Mouse (Mus musculus) small intestine, adult 2 months (tissue): ENCODE data around the gene Prrg4. TPM values are rescaled to one million over a fixed set of nuclear protein-coding genes. Genes with fewer than 3 reads are reported as not detected.
"Not testable (repeated sequence)": the region's sequence is repeated elsewhere in the genome, so short reads cannot be mapped to it uniquely, and the experiment has no call there.

Experiments used
- H3K27ac ChIP-seq: fragments of 200-500 bp; 2 replicates; pipeline ENCODE4 v1.5.1; 2012; ENCODE audit warnings: low read depth, low read length, control low read depth, inconsistent platforms; ENCODE audit not compliant: insufficient read depth
- H3K27me3 ChIP-seq: fragments of 200-500 bp; 2 replicates; pipeline ENCODE4 v1.6.1; 2012; ENCODE audit warnings: mild to moderate bottlenecking, moderate library complexity, low read length, inconsistent platforms; ENCODE audit not compliant: control insufficient read depth, insufficient read depth
- H3K36me3 ChIP-seq: fragments of 200-500 bp; 2 replicates; pipeline ENCODE4 v1.6.1; 2012; ENCODE audit warnings: mild to moderate bottlenecking, low read length, control low read depth, inconsistent platforms; ENCODE audit not compliant: control insufficient read depth, insufficient read depth
- H3K4me1 ChIP-seq: fragments of 200-500 bp; 2 replicates; pipeline ENCODE4 v1.6.1; 2012; ENCODE audit warnings: low read length, inconsistent platforms, mixed read lengths; ENCODE audit not compliant: control insufficient read depth, insufficient read depth, insufficient read length
- H3K4me3 ChIP-seq: fragments of 200-500 bp; 2 replicates; pipeline ENCODE4 v1.5.1; 2012; ENCODE audit warnings: low read depth, mild to moderate bottlenecking, control low read depth, inconsistent platforms, low read length, moderate library complexity
- CTCF ChIP-seq: fragments of 200-500 bp; IDR thresholded peaks from 2 replicates; pipeline ENCODE4 v1.5.1; 2012; ENCODE audit warnings: low read depth, mild to moderate bottlenecking, control low read depth, inconsistent platforms, low read length, moderate library complexity, mixed read lengths; ENCODE audit not compliant: insufficient replicate concordance, insufficient read length; ENCODE audit errors: extremely low read depth
- POLR2A ChIP-seq: fragments of 200-500 bp; IDR thresholded peaks from 2 replicates; pipeline ENCODE4 v1.6.1; 2012; ENCODE audit warnings: low read depth, mild to moderate bottlenecking, control low read depth, inconsistent platforms, low read length, moderate library complexity
- WGBS: fragments of 180-500 bp; shearing (Covaris S2); methylation state at CpG from one replicate; pipeline ENCODE4 v1.1.7; 2018; 5-methylcytosine and 5-hydroxymethylcytosine counted together
- polyA plus RNA-seq: library from polyadenylated mRNA; depleted of rRNA; stranded (reverse); fragments of >200 nt; gene quantifications from 2 replicates; pipeline ENCODE4 v1.2.3, GENCODE M21; 2012; rRNA removed

Gene Prrg4
- polyA plus RNA-seq = 0.33 and 0.42 TPM in 2 replicates

DNA sequence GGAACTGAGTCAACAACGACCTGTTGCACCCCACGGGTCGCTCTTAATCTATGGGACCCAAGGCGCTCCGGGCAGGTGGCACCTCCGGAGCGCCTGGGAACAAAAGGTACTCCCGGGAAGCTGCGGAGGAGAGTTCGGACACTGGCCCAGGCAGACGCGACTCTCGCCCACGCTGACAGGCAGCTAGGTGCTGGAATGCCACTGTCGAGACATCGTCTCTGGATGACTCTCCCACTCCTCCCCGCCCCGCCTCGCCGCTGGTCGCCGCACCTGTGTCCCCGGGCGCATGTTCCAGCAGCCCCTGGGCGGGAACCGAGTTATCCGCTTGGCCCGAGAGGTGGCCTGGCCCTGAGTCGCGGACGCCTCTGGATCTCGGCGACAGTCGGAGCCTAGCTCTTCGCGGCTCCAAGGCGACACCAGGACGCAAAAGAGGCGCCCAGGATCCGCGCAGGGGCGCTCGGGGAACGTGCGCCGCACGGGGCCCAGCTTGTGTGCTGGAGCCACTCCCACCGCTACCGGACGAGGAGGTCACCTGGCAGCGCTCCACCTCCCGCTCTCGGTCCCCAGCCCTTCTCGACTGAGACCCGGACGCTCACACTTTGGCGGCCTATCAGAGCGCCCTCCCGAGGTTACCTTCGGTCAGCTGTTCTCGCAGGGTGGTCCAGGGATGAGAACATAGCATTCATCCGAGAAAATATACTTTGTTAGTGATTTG, at the start of gene Prrg4:
Prrg4 (minus strand) TSS at position 601 of the 715 bp plus-strand sequence.
- Histone ChIP-seq H3K27ac (no peak within 1 kb of the TSS), H3K27me3 (no peaks in the 10 kb centered on the region), H3K4me1 (no peaks in the 10 kb centered on the region; the same call in 1 of the 2 replicates), H3K4me3 (peak within 1 kb of the TSS; percentile 62), H3K36me3 (no peaks in the 10 kb centered on the region)
- WGBS = under 1% methylated on average over 62 of the region's 62 CpGs
- TF ChIP-seq POLR2A (no peak), CTCF (no peak)

DNA sequence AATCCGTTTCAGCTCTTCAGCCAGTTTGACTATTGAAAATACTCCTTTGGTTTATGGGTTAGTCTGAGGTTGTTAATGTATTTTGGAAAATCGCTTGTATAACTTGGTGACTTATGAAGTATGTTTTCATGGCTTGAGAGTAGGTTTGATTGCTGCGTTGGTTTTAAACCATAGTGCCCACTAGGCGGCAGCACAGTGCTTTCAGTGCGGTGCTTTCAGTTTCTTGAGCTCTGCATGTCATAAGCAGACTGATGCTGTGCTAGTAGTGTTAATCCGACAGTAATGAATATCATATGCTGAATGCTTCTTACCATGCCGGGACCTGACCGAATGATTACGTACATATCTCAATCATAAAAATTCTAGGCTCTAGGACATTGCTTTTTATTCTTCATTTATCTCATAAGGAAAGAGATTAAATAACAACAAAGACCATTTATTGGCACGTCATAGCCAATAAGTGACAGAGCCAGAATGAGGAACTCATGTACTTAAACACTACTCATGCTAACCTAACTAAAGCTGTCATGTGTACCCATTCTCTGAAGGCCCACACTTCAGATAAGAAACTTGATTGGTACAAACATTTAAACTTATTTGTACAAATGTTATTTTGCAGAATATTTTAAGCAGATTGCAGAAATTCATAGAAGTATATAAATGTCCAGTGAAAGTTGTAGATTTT, 38.3 kb upstream of the Prrg4 start:
- no peak for TF ChIP-seq POLR2A
- peak; percentile 72; the same call in 1 of the 2 replicates for TF ChIP-seq CTCF
- WGBS = 11% methylated on average over 10 of the region's 10 CpGs
- Histone ChIP-seq H3K27me3 (no peaks in the 10 kb centered on the region), H3K4me1 (no peaks in the 10 kb centered on the region), H3K27ac (no peak overlapping the region), H3K36me3 (no peaks in the 10 kb centered on the region), H3K4me3 (no peak overlapping the region)

DNA sequence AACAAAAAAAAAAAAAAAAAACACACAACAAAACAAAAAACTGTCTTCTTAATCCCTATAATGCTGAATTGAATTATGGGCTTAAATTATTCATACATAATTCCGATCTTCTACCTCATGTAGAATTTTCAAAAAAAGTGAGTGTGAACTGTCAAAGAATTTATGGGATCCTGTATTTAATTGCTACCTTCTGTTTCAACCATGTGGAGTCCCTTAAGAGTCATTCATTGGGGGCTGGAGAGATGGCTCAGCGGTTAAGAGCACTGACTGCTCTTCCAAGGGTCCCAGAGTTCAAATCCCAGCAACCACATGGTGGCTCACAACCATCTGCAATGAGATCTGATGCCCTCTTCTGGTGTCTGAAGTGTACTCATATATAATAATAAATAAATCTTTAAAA, 37.7 kb upstream of the Prrg4 start:
- H3K4me1 ChIP-seq, H3K36me3 ChIP-seq, H3K4me3 ChIP-seq, H3K27me3 ChIP-seq, H3K27ac ChIP-seq: not testable (repeated sequence)
- WGBS = 65% methylated on average over 2 of the region's 2 CpGs

DNA sequence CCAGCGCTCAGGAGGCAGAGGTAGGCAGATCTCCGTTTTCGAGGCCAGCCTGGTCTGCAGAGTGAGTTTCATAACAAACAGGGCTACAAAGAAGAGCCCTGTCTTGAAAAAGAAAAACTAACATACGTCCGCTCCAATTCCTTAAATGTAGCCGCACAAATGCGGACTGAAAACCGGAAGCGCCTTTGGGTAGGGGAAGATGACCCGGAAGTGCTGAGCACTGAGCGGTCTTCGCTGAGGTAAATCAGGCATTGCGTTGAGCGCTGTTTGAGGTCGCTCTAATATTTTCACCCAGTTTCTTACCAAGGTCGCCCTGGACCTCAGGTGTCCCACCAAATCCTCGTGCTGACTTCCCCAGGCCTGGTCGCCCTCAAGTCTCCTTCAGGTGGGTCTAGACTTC, 36.4 kb upstream of the Prrg4 start:
- no peaks in the 10 kb centered on the region for H3K4me1 ChIP-seq
- no peak for TF ChIP-seq POLR2A
- TF ChIP-seq CTCF = no peak
- H3K4me3 ChIP-seq = no peak overlapping the region
- no peaks in the 10 kb centered on the region for H3K27me3 ChIP-seq
- H3K27ac ChIP-seq = no peak overlapping the region
- no peaks in the 10 kb centered on the region for H3K36me3 ChIP-seq
- 90% methylated on average over 18 of the region's 18 CpGs for WGBS

DNA sequence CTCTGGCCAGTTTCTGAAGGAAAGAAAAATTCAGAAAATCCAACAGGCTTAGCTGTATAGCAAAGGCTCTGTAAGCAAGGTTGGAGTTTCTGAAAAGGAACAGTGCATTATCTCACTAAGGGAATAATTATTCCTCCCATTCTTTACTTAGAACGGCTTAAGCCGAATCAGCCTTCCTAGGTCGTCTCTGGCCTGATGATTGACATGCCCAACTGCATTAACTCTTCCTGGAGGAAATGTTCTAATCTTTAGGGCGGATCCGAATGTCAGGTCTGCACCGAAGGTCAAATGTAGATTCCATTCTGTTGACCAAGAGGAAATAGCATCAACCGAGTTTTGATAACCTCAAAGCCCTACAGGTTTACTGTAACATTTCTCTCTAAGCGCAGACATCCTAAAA, 29.1 kb upstream of the Prrg4 start:
- H3K27me3 ChIP-seq = no peaks in the 10 kb centered on the region
- WGBS = 71% methylated on average over 8 of the region's 8 CpGs
- no peak for TF ChIP-seq CTCF
- TF ChIP-seq POLR2A = no peak
- no peak overlapping the region for H3K27ac ChIP-seq
- H3K36me3 ChIP-seq = no peaks in the 10 kb centered on the region
- no peak overlapping the region for H3K4me3 ChIP-seq
- no peaks in the 10 kb centered on the region for H3K4me1 ChIP-seq

DNA sequence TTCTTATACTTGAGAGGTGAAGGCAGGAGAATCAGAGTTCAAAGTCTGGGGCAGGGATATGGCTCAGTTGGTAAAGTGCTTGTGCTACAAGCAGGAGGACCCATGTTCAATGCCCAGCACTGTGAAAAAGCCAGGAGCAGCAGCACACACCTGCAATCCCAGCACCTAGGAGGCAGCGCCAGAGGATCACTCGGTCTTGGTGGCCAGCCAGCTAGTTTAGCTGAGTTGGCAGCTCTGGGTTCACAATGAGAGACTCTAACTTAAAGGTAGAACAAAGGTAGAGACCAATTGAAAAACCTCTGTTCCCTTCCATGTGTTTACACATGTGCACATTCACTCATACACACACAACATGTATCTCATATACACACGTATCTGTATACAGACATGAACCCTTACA, 19.4 kb upstream of the Prrg4 start:
- Histone ChIP-seq H3K4me1 (no peaks in the 10 kb centered on the region), H3K36me3 (no peaks in the 10 kb centered on the region), H3K4me3 (no peak overlapping the region), H3K27me3 (no peaks in the 10 kb centered on the region), H3K27ac (no peak overlapping the region)
- WGBS = 58% methylated on average over 3 of the region's 3 CpGs
- TF ChIP-seq POLR2A (no peak), CTCF (no peak)

DNA sequence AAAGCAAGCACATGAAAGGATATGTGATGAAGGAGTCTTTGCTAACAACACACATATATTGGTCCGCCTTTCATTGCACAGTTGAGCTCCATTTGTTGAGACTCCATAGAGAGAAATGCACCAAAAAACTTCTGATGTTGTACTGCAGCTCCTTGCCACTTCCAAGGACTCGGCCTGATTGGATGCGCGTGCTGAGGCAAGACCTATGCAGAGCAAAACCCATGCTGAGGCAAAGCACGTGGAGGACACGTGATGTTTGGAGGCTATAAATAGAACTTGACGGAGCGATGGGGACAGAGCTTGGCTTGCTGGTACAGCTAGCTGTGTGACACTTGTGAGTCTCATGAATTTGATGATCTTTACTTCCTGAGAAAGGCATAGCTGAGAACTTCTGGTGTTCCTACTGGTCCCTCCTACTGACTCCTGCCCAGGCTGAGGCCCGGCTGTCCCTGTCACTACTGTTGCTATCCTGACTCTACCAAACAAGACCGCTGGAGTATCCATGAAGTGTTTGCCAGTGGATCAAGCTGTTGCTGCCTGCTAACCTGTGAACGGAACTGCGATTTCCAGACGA, 17.7 kb upstream of the Prrg4 start, which contains the start of gene Ccdc73:
Ccdc73 (plus strand) TSS at position 524 of the 574 bp plus-strand sequence.
- WGBS = 92% methylated on average over 13 of the region's 13 CpGs
- TF ChIP-seq POLR2A (no peak), CTCF (no peak)

More for the DNA sequence above, 17.7 kb upstream of the Prrg4 start, which contains the start of gene Ccdc73:
- H3K27ac ChIP-seq = no peak within 1 kb of the TSS
- H3K4me3 ChIP-seq = no peak within 1 kb of the TSS
- H3K36me3 ChIP-seq = no peaks in the 10 kb centered on the region
- H3K4me1 ChIP-seq = no peaks in the 10 kb centered on the region
- no peaks in the 10 kb centered on the region for H3K27me3 ChIP-seq
